Mouse (Mus musculus): ENCODE measurements at regions not wholly inside any gene's neighbourhood (a gene's known extent, or its start where the extent isn't known, plus 50 kb on each side); places are given as distances from the start of the nearest gene placed in this dataset.
A peak's percentile ranks its signal among the peaks of the same experiment; 100 is the strongest.

- Histone ChIP-seq H3K27ac (no peak overlapping the region), H3K4me3 (no peak overlapping the region), H3K27me3 (ENCODE audit: control insufficient read depth, insufficient read depth, low read length) (no peaks in the 10 kb centered on the region), H3K9ac (ENCODE audit: low read depth, low read length) (no peak overlapping the region), H3K79me2 (replicated peaks; ENCODE audit: control insufficient read depth, insufficient read depth, low read length) (no peaks in the 10 kb centered on the region), H3K4me1 (ENCODE audit: control insufficient read depth, insufficient read depth, low read length) (no peaks in the 10 kb centered on the region), H3K36me3 (ENCODE audit: control insufficient read depth, insufficient read depth, low read length) (no peaks in the 10 kb centered on the region)
- no peak for DNase-seq
- intact Hi-C loops (cut with DNase I) = no loop called here
- no peak for TF ChIP-seq CTCF (IDR thresholded peaks at IDR 0.05)
- TF ChIP-seq EP300 (IDR thresholded peaks at IDR 0.05; ENCODE audit: insufficient read depth, low read depth, low read length) = no peak
- no peak for TF ChIP-seq POLR2A (IDR thresholded peaks at IDR 0.05; ENCODE audit: insufficient read depth, low read depth, low read length)
- 81% methylated on average over 6 of the region's 6 CpGs for WGBS
These were observed 1006.4 kb upstream of the Adgrl4 start for GRCm38 (mm10) chr3:150431291-150431690.

- TF ChIP-seq EP300 (IDR thresholded peaks at IDR 0.05; ENCODE audit: insufficient read depth, low read depth, low read length) = no peak
- peak; percentile 30; the same call in 1 of the 2 replicates for TF ChIP-seq CTCF (IDR thresholded peaks at IDR 0.05)
- DNase-seq = no peak
- H3K4me1 ChIP-seq (ENCODE audit: control insufficient read depth, insufficient read depth, low read length) = no peaks in the 10 kb centered on the region
- intact Hi-C loops (cut with DNase I) = no loop called here
- H3K9ac ChIP-seq (ENCODE audit: low read depth, low read length) = no peak overlapping the region
- no peak overlapping the region for H3K4me3 ChIP-seq
- H3K27me3 ChIP-seq (ENCODE audit: control insufficient read depth, insufficient read depth, low read length) = no peaks in the 10 kb centered on the region
- no peaks in the 10 kb centered on the region for H3K79me2 ChIP-seq (replicated peaks; ENCODE audit: control insufficient read depth, insufficient read depth, low read length)
- 65% methylated on average over 1 of the region's 1 CpGs for WGBS
- no peaks in the 10 kb centered on the region for H3K36me3 ChIP-seq (ENCODE audit: control insufficient read depth, insufficient read depth, low read length)
- H3K27ac ChIP-seq = no peak overlapping the region
These were observed 1002.5 kb upstream of the Adgrl4 start for GRCm38 (mm10) chr3:150435199-150435598.

GRCm38 (mm10) chr3:150435818-150436607 lies 1001.7 kb upstream of the Adgrl4 start:
- H3K79me2 ChIP-seq (replicated peaks; ENCODE audit: control insufficient read depth, insufficient read depth, low read length) = no peaks in the 10 kb centered on the region
- TF ChIP-seq EP300 (IDR thresholded peaks at IDR 0.05; ENCODE audit: insufficient read depth, low read depth, low read length) = no peak
- no peak for TF ChIP-seq CTCF (IDR thresholded peaks at IDR 0.05)
- no peak for TF ChIP-seq POLR2A (IDR thresholded peaks at IDR 0.05; ENCODE audit: insufficient read depth, low read depth, low read length)
- intact Hi-C loops (cut with DNase I) = no loop called here
- no peaks in the 10 kb centered on the region for H3K4me1 ChIP-seq (ENCODE audit: control insufficient read depth, insufficient read depth, low read length)
- no peaks in the 10 kb centered on the region for H3K27me3 ChIP-seq (ENCODE audit: control insufficient read depth, insufficient read depth, low read length)
- no peak overlapping the region for H3K4me3 ChIP-seq
- no peak for DNase-seq
- H3K36me3 ChIP-seq (ENCODE audit: control insufficient read depth, insufficient read depth, low read length) = no peaks in the 10 kb centered on the region
- WGBS = 89% methylated on average over 6 of the region's 6 CpGs
- H3K9ac ChIP-seq (ENCODE audit: low read depth, low read length) = no peak overlapping the region
- H3K27ac ChIP-seq = no peak overlapping the region
